Mouse (Mus musculus) CH12.LX (cell line): ENCODE data around the gene Reg2. TPM values are rescaled to one million over a fixed set of nuclear protein-coding genes. Genes with fewer than 3 reads are reported as not detected.
A peak's percentile ranks its signal among the peaks of the same experiment; 100 is the strongest.

Experiments
- DNase-seq: peaks from one replicate; pipeline ENCODE4 v3.0.0-alpha.2; 2013; ENCODE audit errors: extremely low read depth
- H3K27ac ChIP-seq: 2 replicates; pipeline ENCODE4 v1.5.1; 2012; ENCODE audit warnings: low read depth, mild to moderate bottlenecking, control low read depth, moderate library complexity; ENCODE audit not compliant: insufficient read depth
- H3K27me3 ChIP-seq: replicated peaks from 2 replicates; pipeline ENCODE3; 2012; ENCODE audit warnings: inconsistent platforms
- H3K36me3 ChIP-seq, 2 experiments: replicated peaks in 1 of 2; 2 replicates each; pipeline versions ENCODE3 to v1.6.1; 2012; ENCODE audit warnings: inconsistent platforms in 1 of 2, low read length in 1 of 2, mild to moderate bottlenecking in 1 of 2, mixed read lengths in 1 of 2, moderate library complexity in 1 of 2; ENCODE audit not compliant: control insufficient read depth in 1 of 2, insufficient read depth in 1 of 2
- H3K4me1 ChIP-seq, 2 experiments: 2 replicates each; pipeline ENCODE4 v1.6.1; 2012; ENCODE audit warnings: inconsistent platforms in 1 of 2, moderate library complexity in 1 of 2; ENCODE audit not compliant: insufficient read depth in 2 of 2, control insufficient read depth in 1 of 2
- H3K4me2 ChIP-seq: 2 replicates; pipeline ENCODE4 v1.6.1; 2012; ENCODE audit warnings: low read depth, mild to moderate bottlenecking, control low read depth; ENCODE audit not compliant: poor library complexity, insufficient read depth, severe bottlenecking
- H3K4me3 ChIP-seq, 3 experiments: fragments of 150-350 bp in 1 of 3; sonication (generic) in 1 of 3; replicated peaks in 1 of 3; 2 replicates each; pipeline versions ENCODE3 to v1.5.1; 2011 to 2012; ENCODE audit warnings: low read depth in 2 of 3, low read length in 2 of 3, mild to moderate bottlenecking in 2 of 3, moderate library complexity in 2 of 3, control low read depth in 1 of 3, improper control_type of control experiment in 1 of 3, inconsistent platforms in 1 of 3, mixed read lengths in 1 of 3; ENCODE audit not compliant: poor library complexity in 1 of 3
- H3K79me2 ChIP-seq: replicated peaks from 2 replicates; pipeline ENCODE4 v1.6.1; 2012; ENCODE audit warnings: mild to moderate bottlenecking, moderate library complexity; ENCODE audit not compliant: control insufficient read depth, poor library complexity, insufficient read depth, severe bottlenecking; ENCODE audit errors: extremely low read depth
- H3K9ac ChIP-seq: 2 replicates; pipeline ENCODE4 v1.6.1; 2012; ENCODE audit warnings: low read depth, mild to moderate bottlenecking, control low read depth, moderate library complexity; ENCODE audit not compliant: insufficient read depth
- H3K9me3 ChIP-seq: replicated peaks from 2 replicates; pipeline ENCODE3; 2012; ENCODE audit warnings: low read length, inconsistent platforms, mixed read lengths
- ELF1 ChIP-seq: IDR thresholded peaks from 2 replicates; pipeline ENCODE4 v1.6.1; 2014; ENCODE audit warnings: low read depth, mild to moderate bottlenecking, inconsistent platforms, low read length, improper control_type of control experiment
- EP300 ChIP-seq: IDR thresholded peaks from 2 replicates; pipeline ENCODE4 v1.6.1; 2011; ENCODE audit warnings: low read length, improper control_type of control experiment
- ETS1 ChIP-seq: conservative IDR thresholded peaks from 2 replicates; pipeline ENCODE4 v1.6.1; 2012; ENCODE audit warnings: low read depth, mild to moderate bottlenecking, inconsistent platforms, low read length, improper control_type of control experiment, moderate library complexity
- MAFK ChIP-seq: IDR thresholded peaks from 2 replicates; pipeline ENCODE4 v1.6.1; 2011; ENCODE audit warnings: low read length, improper control_type of control experiment; ENCODE audit not compliant: insufficient replicate concordance
- MYC ChIP-seq: IDR thresholded peaks from 2 replicates; pipeline ENCODE4 v1.6.1; 2011; ENCODE audit warnings: low read depth, mild to moderate bottlenecking, improper control_type of control experiment, low read length
- SMC3 ChIP-seq: IDR thresholded peaks from 2 replicates; pipeline ENCODE4 v1.6.1; 2011; ENCODE audit warnings: low read depth, low read length, improper control_type of control experiment
- TBP ChIP-seq: conservative IDR thresholded peaks from 2 replicates; pipeline ENCODE4 v1.6.1; 2011; ENCODE audit warnings: low read depth, low read length, improper control_type of control experiment
- USF1 ChIP-seq: IDR thresholded peaks from 2 replicates; pipeline ENCODE4 v1.6.1; 2014; ENCODE audit warnings: low read depth, mild to moderate bottlenecking, inconsistent platforms, low read length, improper control_type of control experiment
- ZKSCAN1 ChIP-seq: IDR thresholded peaks from 2 replicates; pipeline ENCODE4 v1.6.1; 2012; ENCODE audit warnings: low read depth, inconsistent platforms, low read length, improper control_type of control experiment, borderline replicate concordance
- dilution Hi-C: fragments of 300-500 bp; cut with MboI; formaldehyde crosslinking; loops from 2 replicates; pipeline ENCODE4 v1.14.3; 2020; ENCODE audit warnings: low sequenced_read_pairs; ENCODE audit not compliant: extremely low pct_unique_long_range_greater_than_20kb, extremely low pct_ligation_motif_present
- in situ Hi-C: fragments of 300-500 bp; cut with MboI; formaldehyde crosslinking; loops from 3 replicates; pipeline ENCODE4 v1.14.3; 2019; ENCODE audit warnings: low sequenced_read_pairs, low pct_ligation_motif_present, low pct_unique_long_range_greater_than_20kb, mixed read lengths
- polyA plus RNA-seq: library from polyadenylated mRNA; unstranded; fragments of >175 nt; gene quantifications from 2 replicates; pipeline ENCODE4 v1.2.1, GENCODE M21; 2012; ENCODE audit warnings: low read depth; ENCODE audit not compliant: insufficient read length
- total RNA-seq, 2 experiments: library from RNA; depleted of rRNA; stranded (reverse); fragments of 300-350 nt in 1 of 2; fragments of >200 nt in 1 of 2; gene quantifications; 2 replicates each; pipeline ENCODE4 v1.2.3; 2012 to 2014

The Reg2 gene
- total and polyA plus RNA-seq, 3 experiments = not detected

DNA sequence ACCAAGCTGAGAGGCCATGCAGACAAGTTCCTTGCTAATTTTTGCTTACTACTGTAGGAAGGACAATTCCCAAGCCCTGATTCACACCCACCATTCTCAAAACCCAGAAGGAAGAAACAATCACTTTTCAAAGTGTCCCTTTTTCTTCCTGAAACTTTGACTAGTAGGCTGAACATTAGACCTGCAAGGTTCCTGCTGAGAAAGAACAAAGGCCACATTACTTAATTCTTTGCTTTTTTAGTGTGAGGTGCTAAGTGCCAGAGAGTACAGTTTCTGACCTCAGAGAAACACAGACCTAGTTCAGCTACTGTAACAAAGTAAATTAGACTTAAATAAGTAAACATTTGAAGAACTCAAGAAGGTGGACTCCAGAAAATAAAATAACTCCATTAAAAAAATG, 53.0 kb downstream of the Reg2 start:
- in situ Hi-C loops = no loop called here
- dilution Hi-C loops = no loop called here
- H3K36me3 ChIP-seq = no peaks in the 10 kb centered on the region

GRCm38 (mm10) chr6:78452804-78453203, 57.4 kb downstream of the Reg2 start:
- peaks cover 21% of the 10 kb centered on the region for H3K9me3 ChIP-seq
- in situ Hi-C loops = no loop called here
- no peak for TF ChIP-seq ETS1
- TF ChIP-seq MYC = no peak
- no peak for TF ChIP-seq ZKSCAN1
- peak; percentile 80 for TF ChIP-seq MAFK
- no peak for TF ChIP-seq USF1
- no peak for TF ChIP-seq TBP
- no peaks in the 10 kb centered on the region for H3K79me2 ChIP-seq
- H3K4me1 ChIP-seq = no peaks in the 10 kb centered on the region
- dilution Hi-C loops = no loop called here
- H3K4me2 ChIP-seq = no peak overlapping the region
- no peak overlapping the region for H3K4me3 ChIP-seq
- no peak overlapping the region for H3K27ac ChIP-seq
- no peak for DNase-seq
- H3K9ac ChIP-seq = no peak overlapping the region
- no peaks in the 10 kb centered on the region for H3K27me3 ChIP-seq
- no peaks in the 10 kb centered on the region for H3K36me3 ChIP-seq

More for the DNA sequence above, 53.0 kb downstream of the Reg2 start:
- no peak overlapping the region for H3K4me3 ChIP-seq
- no peaks in the 10 kb centered on the region for H3K4me1 ChIP-seq
- no peak overlapping the region for H3K27ac ChIP-seq
- H3K4me2 ChIP-seq = no peak overlapping the region
- TF ChIP-seq EP300 (no peak), MYC (no peak), ELF1 (no peak), SMC3 (no peak), TBP (no peak)
- H3K27me3 ChIP-seq = no peaks in the 10 kb centered on the region
- no peak for DNase-seq
- no peak overlapping the region for H3K9ac ChIP-seq
- peaks cover 12% of the 10 kb centered on the region for H3K9me3 ChIP-seq
- no peaks in the 10 kb centered on the region for H3K79me2 ChIP-seq

Other genes starting within 250 kb of the Reg2 start
- not detected in 2 replicates for gene Reg3b, start 25.0 kb upstream of the Reg2 start, total RNA-seq (2012; rRNA removed)
- gene Reg3b, start 25.0 kb upstream of the Reg2 start, total RNA-seq (2014; rRNA removed) = not detected in 2 replicates
- gene Reg3b, start 25.0 kb upstream of the Reg2 start, polyA plus RNA-seq = not detected in 2 replicates
- gene Reg3d, start 16.8 kb upstream of the Reg2 start, total RNA-seq (2012; rRNA removed) = not detected in 2 replicates
- gene Reg3d, start 16.8 kb upstream of the Reg2 start, total RNA-seq (2014; rRNA removed) = not detected in 2 replicates
- not detected in 2 replicates for gene Reg3d, start 16.8 kb upstream of the Reg2 start, polyA plus RNA-seq
- not detected in 2 replicates for gene Reg3a, start 14.9 kb upstream of the Reg2 start, total RNA-seq (2012; rRNA removed)
- gene Reg3a, start 14.9 kb upstream of the Reg2 start, total RNA-seq (2014; rRNA removed) = not detected in 2 replicates
- not detected in 2 replicates for gene Reg3a, start 14.9 kb upstream of the Reg2 start, polyA plus RNA-seq
- not detected in 2 replicates for gene Reg1, start 27.1 kb downstream of the Reg2 start, total RNA-seq (2012; rRNA removed)
- gene Reg1, start 27.1 kb downstream of the Reg2 start, total RNA-seq (2014; rRNA removed) = not detected in 2 replicates
- not detected in 2 replicates for gene Reg1, start 27.1 kb downstream of the Reg2 start, polyA plus RNA-seq
- gene Reg3g, start 73.2 kb downstream of the Reg2 start, total RNA-seq (2012; rRNA removed) = not detected in 2 replicates
- gene Reg3g, start 73.2 kb downstream of the Reg2 start, total RNA-seq (2014; rRNA removed) = not detected in 2 replicates
- gene Reg3g, start 73.2 kb downstream of the Reg2 start, polyA plus RNA-seq = not detected in 2 replicates